Mouse (Mus musculus) natural killer cell, adult 2 months (primary cell): Measurements from ENCODE around the gene Pkp3.

Experiments used
- DNase-seq, 2 experiments: peaks; one replicate each; pipeline ENCODE4 v3.0.0; 2022; ENCODE audit warnings: low spot score in 2 of 2

Gene Pkp3

GRCm38 (mm10) chr7:141094487-141095205, 16.6 kb downstream of the Pkp3 start:
- no peak for DNase-seq

- peak; percentile 45 to 68 for DNase-seq
Observed at GRCm38 (mm10) chr7:141096021-141096420, 18.0 kb downstream of the Pkp3 start.

- DNase-seq, result peak; percentile 87 to 88
Observed at GRCm38 (mm10) chr7:141096649-141097056, 18.6 kb downstream of the Pkp3 start.

GRCm38 (mm10) chr7:141097177-141097576, 19.2 kb downstream of the Pkp3 start:
- peak; percentile 39 to 63 for DNase-seq

- DNase-seq, result peak; percentile 47 to 56
Observed at GRCm38 (mm10) chr7:141099911-141100691, 22.1 kb downstream of the Pkp3 start, which contains the start of gene Sigirr. TSS of gene Sigirr (minus strand) at chr7:141100572.

DNA sequence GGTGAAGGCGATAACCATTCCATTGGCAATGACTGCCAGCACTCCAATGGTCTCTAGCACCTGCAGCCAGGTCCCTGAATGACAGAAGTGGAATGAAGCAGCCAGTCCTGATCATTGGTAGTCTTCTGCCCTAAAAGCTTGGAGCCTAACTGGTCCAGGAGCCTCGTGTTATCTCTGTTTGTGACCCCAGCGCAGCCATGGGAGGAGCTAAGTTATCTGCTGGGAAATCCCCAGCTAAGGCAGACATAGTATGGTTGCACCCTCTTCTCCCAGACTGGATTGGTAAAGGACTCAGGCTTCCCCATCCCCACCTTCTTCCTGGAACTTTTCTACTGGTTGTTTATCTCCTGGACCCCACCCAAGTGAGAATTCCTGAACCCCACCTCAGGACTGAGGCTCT, 25.1 kb downstream of the Pkp3 start:
- no peak for DNase-seq

DNA sequence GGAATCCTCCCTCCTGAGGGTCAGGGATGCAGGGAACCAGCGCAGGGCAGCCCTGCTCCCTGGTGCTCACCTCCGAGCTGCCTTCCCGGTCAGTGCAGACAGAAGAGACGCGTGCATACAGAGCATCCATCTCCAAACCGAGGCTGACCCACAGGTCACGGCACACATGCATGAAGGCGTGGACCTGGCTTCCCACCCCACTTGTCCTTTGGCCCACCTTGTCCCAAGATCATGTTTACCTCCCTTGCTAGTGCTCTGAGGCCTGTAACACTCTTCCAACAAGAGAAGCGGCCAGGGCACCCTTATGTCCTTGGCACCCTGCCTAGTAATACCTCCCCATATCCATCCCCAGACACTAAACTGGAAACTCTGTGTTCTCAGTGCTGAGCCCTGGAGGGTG, 37.9 kb downstream of the Pkp3 start:
- DNase-seq, result no peak

GRCm38 (mm10) chr7:141117636-141118035, 39.6 kb downstream of the Pkp3 start, which contains the start of gene Ano9:
TSS of gene Ano9 (minus strand) at chr7:141117806.
- DNase-seq, result no peak

- no peak for DNase-seq
Observed at GRCm38 (mm10) chr7:141119487-141119886, 41.5 kb downstream of the Pkp3 start.

- DNase-seq, result no peak
Observed at GRCm38 (mm10) chr7:141120605-141121004, 42.6 kb downstream of the Pkp3 start.

GRCm38 (mm10) chr7:141121051-141121531, 43.1 kb downstream of the Pkp3 start:
- no peak for DNase-seq

GRCm38 (mm10) chr7:141122245-141122644, 44.2 kb downstream of the Pkp3 start, which contains the start of gene Ptdss2:
TSS of gene Ptdss2 (plus strand) at chr7:141122382.
- no peak for DNase-seq

DNA sequence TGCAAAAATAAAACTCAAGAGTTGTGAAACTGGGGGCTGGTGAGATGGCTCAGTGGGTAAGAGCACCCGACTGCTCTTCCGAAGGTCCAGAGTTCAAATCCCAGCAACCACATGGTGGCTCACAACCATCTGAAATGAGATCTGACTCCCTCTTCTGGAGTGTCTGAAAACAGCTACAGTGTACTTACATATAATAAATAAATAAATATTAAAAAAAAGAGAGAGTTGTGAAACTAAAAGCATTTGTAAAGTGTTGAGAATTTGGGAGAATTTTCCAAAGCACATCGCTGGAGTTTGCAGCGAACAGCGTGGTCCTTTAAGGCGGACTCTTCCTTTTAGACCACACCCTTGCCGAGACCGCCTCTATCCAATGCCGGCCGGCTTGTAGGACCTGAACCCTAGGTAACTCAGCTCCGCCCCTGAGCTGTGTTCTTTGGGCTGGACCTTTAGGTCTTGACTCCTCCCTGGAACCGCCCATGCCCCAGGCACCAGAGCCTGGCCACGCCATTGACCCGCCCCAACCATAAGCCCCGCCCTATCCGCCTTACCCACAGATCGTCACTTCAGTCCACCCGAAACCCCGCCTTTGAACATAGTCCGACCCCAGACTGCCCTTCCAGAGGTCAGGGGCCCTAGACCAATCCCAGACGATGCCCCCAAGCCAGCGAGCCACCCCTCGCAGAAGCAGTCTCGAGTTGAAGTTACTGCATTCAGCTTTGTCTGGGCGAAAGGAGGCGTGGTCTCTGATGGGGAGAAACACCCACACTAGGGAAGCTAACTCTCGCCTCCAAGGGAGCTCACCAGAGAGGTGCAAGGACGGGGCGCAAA, 44.9 kb downstream of the Pkp3 start:
- peak; percentile 93 to 94 for DNase-seq

DNA sequence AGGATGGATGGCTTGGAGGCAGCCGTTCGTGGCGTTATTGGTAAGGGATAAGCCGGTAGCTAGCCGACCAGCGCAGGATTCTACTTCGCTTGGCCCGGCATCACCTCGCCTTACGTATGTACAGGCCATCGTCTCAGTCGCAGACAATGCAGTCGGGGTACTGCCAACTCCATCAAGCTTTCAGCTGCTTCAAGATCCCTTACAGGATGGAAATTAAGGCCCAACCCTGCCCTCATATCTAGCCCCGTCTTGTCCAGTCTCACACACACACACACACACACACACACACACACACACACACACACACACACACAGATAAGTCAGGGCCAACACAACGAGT, 45.5 kb downstream of the Pkp3 start:
- no peak for DNase-seq

DNA sequence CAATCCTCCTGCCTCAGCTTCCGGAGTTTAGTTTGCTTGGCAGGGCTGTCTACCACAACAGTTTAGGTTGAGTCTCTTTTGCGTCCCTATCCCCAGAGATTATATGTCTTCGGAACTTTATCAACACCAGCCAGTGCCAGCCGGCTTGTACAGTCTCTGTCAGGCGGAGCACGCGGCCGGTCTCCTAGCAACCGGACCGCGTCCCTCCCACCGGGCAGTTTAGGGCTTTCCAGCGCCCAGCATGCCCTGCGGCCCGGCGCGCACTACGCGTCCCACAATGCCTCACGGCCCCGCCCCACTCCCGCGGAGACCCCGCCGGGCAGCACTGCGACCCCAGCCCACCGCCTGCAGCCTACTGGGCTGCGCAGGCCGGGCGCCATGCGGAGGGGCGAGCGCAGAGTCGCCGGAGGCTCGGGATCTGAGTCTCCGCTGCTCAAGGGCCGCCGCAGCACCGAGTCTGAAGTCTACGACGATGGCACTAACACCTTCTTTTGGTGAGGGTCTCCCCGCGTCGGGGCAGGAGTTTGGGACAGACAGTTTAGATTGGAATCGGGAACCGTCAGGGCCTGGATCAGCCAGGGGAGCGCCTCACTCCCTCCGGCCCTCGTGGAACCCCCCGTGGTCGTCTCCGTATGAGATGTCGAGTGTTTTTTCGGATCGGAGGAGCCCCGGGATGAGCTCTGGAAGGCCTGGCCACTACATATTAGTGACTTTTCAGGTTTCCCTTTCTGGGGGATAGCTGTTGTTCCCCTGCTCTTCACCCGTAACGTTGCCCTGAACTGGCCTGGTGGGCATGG, 53.2 kb downstream of the Pkp3 start:
- DNase-seq, result peak; percentile 78 to 84

DNA sequence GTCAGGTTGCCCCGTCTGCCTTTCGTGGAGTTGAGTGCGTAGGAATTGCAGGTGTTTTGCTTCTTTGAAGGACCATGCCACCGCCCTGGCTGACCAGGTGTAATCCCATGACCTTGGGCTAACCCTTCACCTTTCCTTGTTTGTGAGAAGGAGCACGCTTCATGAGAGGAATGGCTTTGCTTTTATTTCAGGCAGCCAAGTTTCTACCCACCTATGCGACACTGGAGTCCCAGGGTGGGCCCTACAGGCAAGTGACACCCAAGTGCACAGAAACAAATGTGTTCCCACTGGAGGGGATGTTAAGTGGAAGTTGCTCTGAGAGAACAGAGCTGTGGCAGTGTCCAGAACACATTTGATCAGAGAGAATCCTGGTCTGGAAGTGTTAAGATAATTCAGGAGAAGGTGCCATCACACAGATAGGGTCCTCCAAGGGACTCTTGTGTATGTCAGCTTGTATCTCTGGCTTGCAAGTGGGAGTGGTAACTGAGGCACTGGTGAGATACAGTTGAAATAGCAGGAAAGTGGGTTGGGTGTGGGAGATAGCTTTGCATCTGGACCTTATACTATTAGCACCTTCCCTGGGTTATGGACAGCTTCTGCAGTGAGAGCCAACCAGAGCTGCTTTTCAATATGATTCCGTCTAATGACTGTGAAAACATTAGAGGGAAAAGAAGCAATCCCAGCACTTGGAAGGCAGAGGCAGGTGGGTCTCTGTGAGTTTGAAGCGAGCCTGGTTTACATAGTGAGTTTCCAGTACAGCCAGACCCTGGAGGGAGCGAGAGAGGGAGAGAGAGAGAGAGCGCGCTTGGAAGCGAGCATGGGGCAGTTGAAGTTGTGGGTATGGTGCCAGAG, 54.1 kb downstream of the Pkp3 start:
- DNase-seq, result no peak
